Mouse (Mus musculus) small intestine, adult 2 months (tissue): Measurements from ENCODE around the gene Eif4a3.

Source experiments
- CTCF ChIP-seq: fragments of 200-500 bp; IDR thresholded peaks from 2 replicates; pipeline ENCODE4 v1.5.1; 2012; ENCODE audit warnings: low read depth, mild to moderate bottlenecking, control low read depth, inconsistent platforms, low read length, moderate library complexity, mixed read lengths; ENCODE audit not compliant: insufficient replicate concordance, insufficient read length; ENCODE audit errors: extremely low read depth
- POLR2A ChIP-seq: fragments of 200-500 bp; IDR thresholded peaks from 2 replicates; pipeline ENCODE4 v1.6.1; 2012; ENCODE audit warnings: low read depth, mild to moderate bottlenecking, control low read depth, inconsistent platforms, low read length, moderate library complexity

GRCm38 (mm10) chr11:119330592-119330991, 30.7 kb upstream of the Eif4a3 start:
- TF ChIP-seq CTCF (no peak), POLR2A (no peak)
